Mouse (Mus musculus) E14TG2a.4 (cell line): Measurements from ENCODE around the gene Coch.

Experiments used
- CTCF ChIP-seq: conservative IDR thresholded peaks from 2 replicates; pipeline ENCODE4 v1.5.1; 2014; ENCODE audit warnings: low read length
- POU5F1 ChIP-seq: IDR thresholded peaks from 2 replicates; pipeline ENCODE4 v1.6.1; 2014; ENCODE audit warnings: low read length, borderline replicate concordance

DNA sequence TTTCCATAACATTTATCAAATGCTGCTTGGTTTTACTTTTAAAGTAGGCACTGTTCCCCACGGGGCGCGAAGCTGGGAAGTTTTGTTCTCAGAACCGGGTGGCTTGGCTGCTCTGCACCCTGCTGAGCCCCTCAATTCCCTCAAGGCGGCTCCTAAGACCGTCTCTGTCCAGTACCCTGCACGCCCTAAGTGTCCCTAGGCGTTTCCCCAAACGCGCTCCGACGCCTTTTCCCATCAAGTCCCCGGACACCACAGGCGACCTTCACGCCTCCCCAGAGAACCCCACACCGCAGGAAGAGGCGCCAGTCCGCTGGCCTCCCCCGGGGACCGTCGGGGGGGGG is 283 bp upstream of the Coch start:
- TF ChIP-seq CTCF = no peak
- no peak for TF ChIP-seq POU5F1
